Mouse (Mus musculus): ENCODE results near the gene Rhobtb1.

DNA sequence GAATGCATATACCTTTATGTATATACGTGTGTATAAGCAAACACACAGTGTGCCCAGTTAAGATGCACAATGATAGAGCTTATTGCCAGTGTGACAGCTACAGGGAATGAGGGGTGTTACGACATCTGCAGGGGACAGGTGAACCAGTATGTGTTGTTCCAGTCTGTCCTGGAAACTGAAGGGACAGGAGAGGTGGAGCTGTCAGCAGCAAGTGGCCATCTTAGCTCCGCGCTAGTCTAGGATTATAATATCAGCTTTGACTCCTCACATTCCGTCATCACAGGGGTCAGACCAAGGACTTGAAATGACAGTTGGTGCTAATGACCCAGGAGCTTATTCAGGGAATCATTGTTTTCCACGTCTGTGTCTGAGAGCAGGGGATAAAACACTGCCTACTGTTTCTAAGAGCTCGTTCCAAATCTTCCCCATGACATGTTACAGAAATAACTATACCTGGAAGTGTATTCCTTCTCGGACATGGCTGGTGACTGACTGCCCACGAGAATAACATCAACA is 125.7 kb downstream of the Rhobtb1 start:
- TF ChIP-seq CTCF (IDR thresholded peaks at IDR 0.05; ENCODE audit: insufficient read depth, low read length): no peak
- no peak for TF ChIP-seq POLR2A (IDR thresholded peaks at IDR 0.05; ENCODE audit: borderline replicate concordance, extremely low read depth, low read depth, low read length)
